Mouse (Mus musculus) testis, postnatal 10 days (tissue): ENCODE measurements around the gene Cutal.
A peak's percentile ranks its signal among the peaks of the same experiment; 100 is the strongest.
"Not testable (repeated sequence)": the region's sequence is repeated elsewhere in the genome, so short reads cannot be mapped to it uniquely, and the experiment has no call there.

Experiments used
- DNase-seq: peaks from one replicate; pipeline ENCODE4 v3.0.0; 2021; ENCODE audit warnings: low spot score

The Cutal gene

DNA sequence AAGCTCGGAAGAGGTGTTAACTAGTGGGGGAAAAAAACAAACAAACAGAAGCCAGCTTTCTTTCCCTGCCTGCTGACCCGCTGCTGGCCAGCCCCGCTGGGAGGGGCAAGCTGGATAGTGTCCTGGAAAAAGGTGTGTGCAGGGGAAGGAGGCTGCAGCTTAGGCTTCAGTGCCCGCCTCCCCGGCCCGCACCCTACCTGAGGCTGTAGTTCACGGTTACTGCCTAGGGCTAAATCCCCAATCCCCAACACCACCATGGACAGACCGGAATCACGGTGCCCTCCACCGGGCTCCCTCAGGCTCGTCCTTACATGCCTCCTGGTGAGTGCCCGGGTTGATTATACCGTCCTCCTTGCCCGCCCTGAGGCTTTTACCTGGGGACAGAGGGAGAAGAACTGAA is at the start of gene Cutal:
Cutal (plus strand) TSS at position 126 of the 400 bp plus-strand sequence.
- DNase-seq, result no peak

DNA sequence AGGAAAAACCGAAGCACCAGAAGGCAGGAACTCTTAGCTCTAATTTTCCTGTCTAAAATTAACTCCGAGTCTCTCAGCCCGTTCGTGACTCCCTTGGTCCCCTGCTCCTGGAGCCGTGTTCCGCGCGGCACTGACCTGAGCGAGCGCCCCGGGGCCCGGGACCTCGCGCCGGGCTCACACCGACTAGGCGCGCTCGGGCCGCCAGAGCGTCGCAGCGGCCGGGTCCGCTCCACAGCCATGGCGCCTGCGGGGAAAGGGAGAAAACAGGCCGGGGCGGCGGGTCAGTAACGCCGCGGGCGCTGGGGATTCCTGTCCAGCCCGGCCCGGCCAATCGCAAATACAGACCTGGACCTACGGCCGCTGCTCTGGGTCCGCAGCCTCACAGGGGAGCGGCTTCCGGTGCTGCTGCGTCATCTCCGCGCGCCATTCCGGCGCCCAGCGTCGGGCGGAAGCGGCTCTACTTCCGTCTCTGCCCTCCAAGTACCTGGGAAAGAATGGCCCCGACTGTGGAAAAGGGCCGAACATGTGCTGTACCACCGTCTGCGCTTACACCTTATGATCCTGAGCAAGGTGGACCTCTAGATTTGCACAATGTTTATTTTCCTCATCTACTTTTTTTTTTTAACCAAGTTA is 48.3 kb upstream of the Cutal start, which contains the start of gene Fbxw2:
Fbxw2 (minus strand) TSS at position 485 of the 633 bp plus-strand sequence.
- peak; percentile 94 for DNase-seq

GRCm38 (mm10) chr2:34826460-34827231 is 47.5 kb upstream of the Cutal start:
- DNase-seq, result no peak

DNA sequence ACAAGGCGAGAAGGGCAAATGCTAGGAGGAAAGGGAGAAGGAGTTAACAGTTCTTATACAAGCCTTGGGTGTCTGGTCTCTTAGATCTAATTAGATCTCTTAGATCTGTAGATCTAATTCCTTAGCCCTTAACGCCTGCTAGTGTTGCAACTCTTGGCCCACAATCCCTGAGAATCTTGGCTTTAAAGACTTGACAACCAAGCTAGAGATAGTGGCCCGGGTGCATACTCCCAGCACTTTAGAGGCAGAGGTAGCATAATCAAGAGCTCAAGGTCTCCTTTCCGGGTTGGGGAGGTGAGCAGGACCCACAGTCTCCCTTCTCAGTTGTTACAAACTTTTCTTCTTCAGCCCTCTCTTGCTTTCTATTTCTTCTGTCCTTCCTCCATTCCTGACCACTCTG is 46.6 kb upstream of the Cutal start:
- DNase-seq, result no peak

GRCm38 (mm10) chr2:34828026-34828425 is 46.2 kb upstream of the Cutal start:
- DNase-seq, result no peak

GRCm38 (mm10) chr2:34830066-34830465 is 44.1 kb upstream of the Cutal start:
- not testable (repeated sequence) for DNase-seq

DNA sequence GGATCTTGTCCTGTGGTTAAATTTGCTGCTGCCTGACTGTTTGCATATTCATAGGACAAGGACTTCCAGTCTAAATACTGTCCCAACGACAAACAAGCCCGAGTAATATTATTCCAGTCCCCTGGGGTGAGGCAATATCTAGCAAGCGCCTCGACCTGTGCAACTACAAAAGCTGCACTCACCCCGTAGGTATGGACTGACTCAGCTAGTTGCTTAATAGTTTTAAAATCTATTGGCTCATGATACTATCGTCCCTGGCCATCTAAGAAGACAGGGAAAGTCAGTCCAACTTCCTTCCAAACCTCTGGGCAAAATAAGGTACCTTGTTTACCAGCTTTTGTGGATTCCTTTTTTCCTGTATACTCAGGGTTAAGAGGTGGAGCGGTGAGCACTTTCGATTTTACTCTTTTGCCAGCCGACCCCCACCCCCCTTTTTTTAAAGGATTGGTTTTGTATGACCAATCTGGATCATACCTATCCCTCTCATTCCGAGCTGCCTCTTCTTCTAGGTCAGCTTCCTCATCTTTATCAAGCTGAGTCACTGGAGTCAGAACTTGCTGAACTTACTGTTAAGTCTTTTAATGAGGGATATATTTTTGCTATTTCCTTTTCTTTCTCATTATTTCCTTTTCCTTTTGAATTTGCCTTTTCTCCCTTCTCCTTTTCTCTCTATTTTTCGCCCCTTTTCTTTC is 41.3 kb upstream of the Cutal start, which contains the start of gene Gm34653:
Gm34653 (plus strand) TSS at position 242 of the 692 bp plus-strand sequence.
- DNase-seq, result not testable (repeated sequence)

DNA sequence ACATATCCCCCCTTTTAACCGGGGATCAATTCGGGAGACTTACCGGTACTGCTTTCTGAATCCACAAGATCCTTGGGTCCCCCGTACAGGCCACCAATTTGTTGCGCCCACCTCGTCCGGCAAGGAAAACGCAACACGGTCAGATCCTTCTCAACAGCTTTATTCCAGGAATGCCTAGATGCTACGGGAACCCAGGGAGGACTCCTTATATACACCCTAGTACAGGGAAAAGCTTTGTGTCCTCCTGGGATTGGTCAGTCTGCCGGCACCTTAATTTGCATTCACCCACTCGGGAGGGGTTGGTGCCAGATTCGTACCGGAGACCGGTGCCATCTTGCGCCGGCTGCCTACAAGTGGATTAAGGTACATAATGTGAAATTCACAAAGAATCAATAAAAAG is 40.6 kb upstream of the Cutal start:
- DNase-seq, result no peak

DNA sequence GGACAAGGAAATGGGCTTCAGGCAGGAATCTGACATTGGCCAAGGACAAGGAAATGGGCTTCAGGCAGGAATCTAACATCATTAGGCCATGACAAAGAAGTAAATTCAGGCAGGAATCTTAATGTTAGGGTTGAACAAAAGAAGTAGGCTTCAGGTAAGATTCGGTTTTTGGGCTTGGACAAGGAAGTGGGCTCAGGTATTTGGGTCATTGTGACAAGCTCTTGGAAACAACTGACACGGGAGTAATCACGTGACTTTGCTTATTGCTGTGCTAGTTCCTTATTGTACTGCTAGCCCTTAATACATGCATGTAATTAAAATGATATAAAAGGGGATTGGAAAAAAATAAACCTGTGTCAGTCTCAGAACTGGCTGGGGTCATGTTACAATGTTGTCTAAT is 38.5 kb upstream of the Cutal start:
- DNase-seq, result no peak

DNA sequence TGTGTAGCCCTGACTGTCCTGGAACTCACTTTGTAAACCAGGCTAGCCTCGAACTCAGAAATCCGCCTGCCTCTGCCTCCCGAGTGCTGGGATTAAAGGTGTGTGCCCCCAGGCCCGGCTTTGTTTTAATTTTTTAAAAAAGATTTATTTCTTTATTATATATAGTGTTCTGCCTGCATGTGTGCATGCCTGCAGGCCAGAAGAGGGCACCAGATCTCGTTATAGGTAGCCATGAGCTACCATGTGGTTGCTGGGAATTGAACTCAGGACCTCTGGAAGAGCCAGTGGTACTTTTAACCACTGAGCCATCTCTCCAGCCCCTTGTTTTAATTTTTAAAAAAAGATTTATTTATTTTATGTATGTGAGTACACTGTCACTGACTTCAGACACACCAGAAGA is 34.1 kb upstream of the Cutal start:
- not testable (repeated sequence) for DNase-seq

DNA sequence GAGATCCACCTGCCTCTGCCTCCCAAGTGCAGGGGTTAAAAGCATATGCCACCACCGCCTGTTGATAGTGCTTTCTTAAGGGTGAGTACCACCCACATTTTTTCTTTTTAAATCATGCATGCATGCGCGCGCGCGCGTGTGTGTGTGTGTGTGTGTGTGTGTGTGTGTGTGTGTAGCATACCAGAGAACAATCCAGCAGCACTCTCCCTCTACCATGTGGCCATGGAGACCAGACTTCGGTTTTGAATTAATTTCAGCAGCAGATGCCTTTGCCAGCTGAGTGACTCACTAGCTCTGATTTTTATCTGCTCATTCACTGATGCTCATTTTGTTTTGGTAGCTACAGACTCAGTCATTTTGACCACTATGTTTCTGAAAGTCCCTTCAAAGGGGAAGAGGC is 32.5 kb upstream of the Cutal start:
- no peak for DNase-seq

DNA sequence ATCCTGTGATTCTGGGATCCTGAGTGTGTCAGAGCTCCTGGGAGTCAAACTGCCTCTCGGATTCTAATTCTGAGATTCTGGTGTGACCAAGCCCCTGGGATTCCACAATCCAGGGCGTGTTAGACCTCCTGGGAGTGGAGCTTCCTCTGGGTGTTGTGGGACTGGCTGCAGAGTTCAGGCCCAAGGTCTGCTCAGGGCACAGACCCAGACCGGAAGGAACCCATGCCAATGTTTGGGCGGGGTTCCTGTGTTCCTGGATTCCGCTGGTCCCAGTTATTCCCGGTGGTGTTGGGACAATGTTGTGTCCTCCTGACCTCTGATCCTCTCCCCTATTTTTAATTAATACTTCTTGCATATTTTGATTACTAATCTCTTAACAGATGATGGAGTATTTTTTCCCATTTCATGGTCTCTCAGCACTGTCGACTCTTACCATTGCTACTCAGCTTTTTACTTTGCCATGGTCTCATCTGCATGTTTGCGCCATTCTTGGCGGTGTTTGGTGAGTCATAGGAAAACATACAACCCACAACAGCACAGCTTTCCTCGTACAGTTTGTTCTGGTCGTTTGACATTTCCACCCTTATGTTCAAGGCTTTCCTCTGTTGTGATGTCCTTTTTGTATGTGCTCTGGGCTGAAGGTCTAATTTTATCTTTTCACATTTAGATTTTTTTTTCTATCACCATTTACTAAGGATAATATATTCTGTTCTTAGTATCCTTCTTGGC is 30.8 kb upstream of the Cutal start:
- peak; percentile 45 for DNase-seq

DNA sequence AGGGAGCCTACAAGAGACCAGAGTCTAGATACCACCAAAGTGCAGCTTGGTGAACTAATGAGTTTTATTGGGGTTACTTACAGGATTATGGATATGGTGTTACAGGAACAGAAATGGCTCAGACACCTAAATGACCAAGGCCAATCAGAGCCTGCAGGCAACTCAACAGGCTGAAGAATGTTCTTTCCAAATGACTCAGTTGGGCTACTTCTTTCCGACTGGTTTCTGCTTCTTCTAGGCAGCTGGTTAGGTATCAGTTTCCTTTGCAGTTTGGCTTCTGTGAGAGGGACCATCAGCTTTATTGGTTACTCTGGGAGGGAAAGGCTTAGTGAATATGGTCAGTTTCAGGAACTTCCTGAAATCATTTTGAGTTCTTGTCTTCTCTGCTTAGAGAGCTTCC is 26.5 kb upstream of the Cutal start:
- no peak for DNase-seq

DNA sequence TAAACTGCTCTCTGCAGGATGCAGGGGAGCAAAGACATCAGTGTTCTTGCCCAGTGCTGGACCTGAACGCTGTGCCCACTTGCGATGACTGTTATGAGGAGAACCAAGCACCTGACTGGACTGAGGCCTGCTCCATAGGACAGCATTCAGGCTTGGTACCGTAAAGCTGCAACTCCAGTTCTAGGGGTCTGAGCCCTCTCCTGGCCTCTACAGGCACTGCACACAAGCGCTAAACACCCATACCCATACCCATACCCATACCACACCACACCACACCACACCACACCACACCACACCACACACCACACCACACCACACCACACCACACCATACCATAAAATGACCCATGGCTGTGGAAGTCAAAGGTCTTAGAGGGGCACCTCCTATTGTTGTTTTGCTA is 18.9 kb upstream of the Cutal start:
- no peak for DNase-seq

DNA sequence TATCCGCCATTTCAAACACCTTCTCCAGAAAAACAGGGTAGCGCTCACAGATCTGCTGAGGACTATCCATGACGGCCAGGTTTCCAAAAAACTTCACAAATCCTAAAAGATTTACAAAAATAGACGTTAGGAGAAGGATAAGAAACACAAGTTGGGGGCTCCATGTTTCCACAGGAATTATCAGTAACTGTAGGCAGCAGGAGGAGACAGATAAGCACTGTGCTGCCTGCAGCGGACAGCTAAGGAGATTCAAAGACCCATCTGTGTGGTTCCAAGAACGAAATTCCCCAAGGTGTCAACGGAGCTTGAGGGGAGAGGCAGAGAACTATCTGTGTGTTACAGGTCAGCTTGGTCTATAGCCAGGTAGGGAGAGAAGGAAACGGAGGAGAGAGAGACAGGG is 16.5 kb upstream of the Cutal start:
- no peak for DNase-seq

GRCm38 (mm10) chr2:34869680-34870079 is 4.5 kb upstream of the Cutal start:
- DNase-seq, result no peak

DNA sequence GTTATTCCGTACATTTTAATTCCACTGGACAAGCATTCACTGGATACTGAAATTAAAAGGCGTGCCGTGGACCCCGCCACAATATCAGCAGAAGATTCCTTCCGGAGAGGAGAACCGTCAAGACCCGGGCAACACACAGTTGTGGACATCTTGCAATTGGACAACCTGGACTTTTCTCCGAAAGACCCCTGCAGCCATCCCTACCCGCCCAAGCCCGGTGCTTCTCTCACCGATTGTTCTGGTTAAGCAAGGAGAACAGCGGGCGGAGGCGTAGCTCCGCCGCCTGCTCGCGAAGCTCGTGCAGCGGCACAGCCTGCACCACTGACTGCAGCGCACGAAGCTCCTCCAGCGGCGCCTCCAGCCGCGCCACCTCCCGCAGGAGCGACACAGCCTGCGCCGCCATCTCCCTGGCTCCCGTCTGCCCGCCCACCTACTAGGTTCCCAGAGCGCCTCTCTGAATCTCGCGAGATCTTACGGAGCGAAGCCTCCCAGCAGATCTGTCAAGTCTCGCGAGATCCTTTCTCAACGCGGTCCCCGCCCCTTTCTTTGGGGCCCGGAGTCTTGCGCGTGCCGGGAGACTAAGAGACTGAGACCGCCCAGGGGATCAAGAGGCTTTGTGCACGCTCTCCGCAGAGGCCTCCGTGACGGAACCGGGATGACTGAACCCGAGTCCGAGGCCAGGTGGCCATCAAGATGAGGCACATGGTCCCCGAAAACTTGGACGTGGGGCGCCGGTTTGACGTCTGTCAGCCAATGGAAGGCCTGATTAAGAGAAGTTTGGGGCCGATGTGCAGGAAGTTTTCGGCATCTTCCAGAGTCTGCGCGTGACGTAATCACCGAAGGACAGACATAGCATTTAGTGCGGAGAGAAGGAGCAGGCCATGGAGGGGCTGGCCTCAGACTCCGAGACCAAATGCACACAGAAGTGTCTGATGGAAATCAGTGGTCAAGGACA is 3.4 kb upstream of the Cutal start:
- peak; percentile 92 for DNase-seq

GRCm38 (mm10) chr2:34874816-34875345 is 685 bp downstream of the Cutal start, which contains the start of gene Psmd5:
TSS of gene Psmd5 (minus strand) at chr2:34874968.
- DNase-seq, result no peak

GRCm38 (mm10) chr2:34880054-34880453 is 5.9 kb downstream of the Cutal start:
- no peak for DNase-seq

- DNase-seq, result no peak
Observed at GRCm38 (mm10) chr2:34882757-34883156, 8.6 kb downstream of the Cutal start.

DNA sequence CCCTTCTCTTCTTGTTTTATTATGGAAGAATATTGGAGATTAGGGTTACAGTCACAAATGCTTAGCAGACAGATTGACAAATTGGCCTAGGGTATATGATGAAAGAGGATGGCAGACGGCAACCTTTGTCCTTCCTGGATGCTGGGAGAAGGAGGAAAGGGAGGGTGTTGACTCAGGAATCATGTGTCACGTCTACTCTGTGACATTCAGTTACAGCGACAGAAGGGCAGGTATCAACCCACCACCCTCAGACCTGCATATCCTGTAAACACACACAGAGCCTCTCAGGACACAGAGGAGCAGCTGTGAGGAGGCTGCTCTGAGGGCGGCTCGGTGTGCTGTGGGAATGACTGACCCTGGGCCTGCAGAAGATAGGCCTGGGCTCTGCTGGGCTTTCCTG is 9.0 kb downstream of the Cutal start:
- no peak for DNase-seq
